Mouse (Mus musculus) lung, postnatal 0 days (tissue): ENCODE measurements around the gene Clic6.

Experiments
- CTCF ChIP-seq: IDR thresholded peaks from 2 replicates; pipeline ENCODE4 v1.5.1; 2016; ENCODE audit warnings: antibody characterized with exemption, mild to moderate bottlenecking
- EP300 ChIP-seq: IDR thresholded peaks from 2 replicates; pipeline ENCODE4 v1.6.1; 2016; ENCODE audit warnings: antibody characterized with exemption, mild to moderate bottlenecking, control low read depth

GRCm38 (mm10) chr16:92565708-92566107 lies 80.2 kb downstream of the Clic6 start:
- peak; percentile 96 for TF ChIP-seq CTCF
- no peak for TF ChIP-seq EP300
